Mouse (Mus musculus): ENCODE data around the gene Gnat1. TPM values are rescaled to one million over a fixed set of nuclear protein-coding genes. Genes with fewer than 3 reads are reported as not detected.

Gnat1 gene
- polyA plus RNA-seq (2015; fragmentation: Nextera tagmentation; extraction: Ambion mirVana) = 0.82 and 1.9 TPM in 2 replicates

- H3K36me3 ChIP-seq = peaks cover 6% of the 10 kb centered on the region; the same call in 1 of the 2 replicates
- no peaks in the 10 kb centered on the region for H3K9me3 ChIP-seq
- WGBS = 30% methylated on average over 5 of the region's 5 CpGs
- H3K4me1 ChIP-seq (replicated peaks) = peaks cover 12% of the 10 kb centered on the region
- no peak within 1 kb of the TSS for H3K4me2 ChIP-seq (replicated peaks)
- H3K27ac ChIP-seq = no peak within 1 kb of the TSS
- no peak for ATAC-seq
- no peak within 1 kb of the TSS for H3K9ac ChIP-seq
- no peak within 1 kb of the TSS for H3K4me3 ChIP-seq (replicated peaks)
- H3K27me3 ChIP-seq (replicated peaks) = peaks cover 30% of the 10 kb centered on the region
These were observed at the start of gene Gnat1 for GRCm38 (mm10) chr9:107679501-107679900. Gene Gnat1, minus strand, starts transcription at chr9:107679712.

DNA sequence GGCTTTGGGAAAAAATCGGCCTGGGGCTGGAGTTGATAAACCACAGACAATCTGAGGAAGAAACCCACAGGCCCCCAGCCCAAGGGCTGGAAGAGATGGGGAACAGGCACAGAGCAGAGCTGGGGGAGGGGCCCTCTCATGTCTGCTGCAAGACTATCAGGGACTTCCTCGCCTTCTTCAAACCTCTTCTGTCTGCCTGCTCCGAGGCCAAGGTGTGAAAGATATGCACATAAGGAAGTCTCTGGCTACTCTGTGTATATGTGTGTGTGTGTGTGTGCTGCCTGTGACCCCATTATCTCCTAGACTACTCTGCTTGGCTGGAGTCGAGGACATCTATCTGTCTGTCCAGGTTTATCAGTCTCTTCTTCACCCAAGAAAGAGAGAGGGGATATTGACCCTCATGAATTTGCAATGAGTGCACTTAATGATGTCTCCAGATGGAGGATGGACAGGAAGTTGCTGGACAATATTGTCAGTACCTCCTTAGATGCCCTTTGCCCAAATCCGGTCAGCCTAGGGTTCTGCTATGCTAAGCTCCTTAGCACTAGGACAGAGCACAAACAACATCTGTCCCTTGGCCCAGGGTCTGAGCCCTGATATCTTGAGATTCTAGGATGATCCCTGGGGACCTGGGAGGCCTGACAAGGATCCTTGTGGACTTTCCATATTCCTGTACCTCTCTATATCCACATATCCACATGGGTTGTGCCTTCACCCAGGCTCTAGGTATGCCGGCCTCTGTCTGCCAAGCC is 49.6 kb upstream of the Gnat1 start:
- H3K27me3 ChIP-seq (replicated peaks) = no peaks in the 10 kb centered on the region
- H3K27ac ChIP-seq = no peak overlapping the region
- no peaks in the 10 kb centered on the region for H3K9me3 ChIP-seq
- no peak for ATAC-seq
- no peak overlapping the region for H3K4me3 ChIP-seq (replicated peaks)
- no peak overlapping the region for H3K9ac ChIP-seq
- H3K36me3 ChIP-seq = no peaks in the 10 kb centered on the region
- peaks cover 20% of the 10 kb centered on the region for H3K4me1 ChIP-seq (replicated peaks)
- H3K4me2 ChIP-seq (replicated peaks) = no peak overlapping the region
- 57% methylated on average over 6 of the region's 6 CpGs for WGBS

DNA sequence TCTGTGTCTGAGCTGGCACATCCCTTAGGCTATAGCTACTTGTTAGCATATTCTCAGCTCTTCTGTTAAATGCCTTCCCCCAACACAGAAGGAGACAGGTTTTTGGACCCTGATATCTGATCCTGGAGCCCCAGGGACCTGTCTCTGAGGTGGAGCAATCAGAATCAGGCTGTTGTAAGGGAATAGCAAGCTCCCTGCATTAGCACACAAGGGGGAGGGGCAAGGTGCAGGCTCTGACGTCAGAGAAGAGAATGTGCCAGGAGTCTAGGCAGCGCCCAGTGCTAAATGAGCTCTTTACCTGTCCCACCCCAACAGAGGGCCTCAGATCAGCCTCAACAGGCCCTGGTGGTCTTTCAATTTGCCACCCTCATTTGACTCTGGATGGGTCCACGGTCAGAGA is 47.5 kb upstream of the Gnat1 start:
- ATAC-seq = no peak
- Histone ChIP-seq H3K9me3 (no peaks in the 10 kb centered on the region), H3K36me3 (no peaks in the 10 kb centered on the region), H3K4me1 (replicated peaks) (peaks cover 38% of the 10 kb centered on the region), H3K9ac (no peak overlapping the region), H3K27ac (no peak overlapping the region), H3K4me3 (replicated peaks) (no peak overlapping the region), H3K27me3 (replicated peaks) (no peaks in the 10 kb centered on the region), H3K4me2 (replicated peaks) (no peak overlapping the region)
- WGBS = 53% methylated on average over 3 of the region's 3 CpGs

DNA sequence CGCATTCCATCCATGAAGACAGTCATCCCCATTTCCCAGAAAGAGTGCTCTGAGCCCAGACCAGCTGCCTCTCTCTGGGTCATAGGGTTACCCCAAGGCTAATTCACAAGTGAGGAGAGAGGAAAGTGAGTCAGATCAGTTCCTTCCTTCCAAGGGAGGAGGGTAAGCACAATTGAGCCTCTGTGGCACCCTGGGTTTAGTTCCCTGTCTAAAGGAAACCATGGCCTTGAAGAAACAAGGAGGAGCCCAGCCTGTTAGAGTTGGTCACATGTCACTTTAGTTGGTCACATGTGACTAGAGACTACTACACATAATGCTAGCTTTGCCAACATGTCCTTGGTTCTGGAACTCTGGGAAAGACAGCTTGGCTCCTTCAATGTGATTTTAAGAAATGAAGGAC is 45.3 kb upstream of the Gnat1 start:
- 84% methylated on average over 1 of the region's 1 CpGs for WGBS
- no peaks in the 10 kb centered on the region for H3K9me3 ChIP-seq
- ATAC-seq = no peak
- no peak overlapping the region for H3K4me2 ChIP-seq (replicated peaks)
- H3K27ac ChIP-seq = peak overlapping the region; percentile 19; the same call in 1 of the 2 replicates
- H3K27me3 ChIP-seq (replicated peaks) = no peaks in the 10 kb centered on the region
- H3K36me3 ChIP-seq = no peaks in the 10 kb centered on the region
- no peak overlapping the region for H3K9ac ChIP-seq
- no peak overlapping the region for H3K4me3 ChIP-seq (replicated peaks)
- peaks cover 38% of the 10 kb centered on the region for H3K4me1 ChIP-seq (replicated peaks)

DNA sequence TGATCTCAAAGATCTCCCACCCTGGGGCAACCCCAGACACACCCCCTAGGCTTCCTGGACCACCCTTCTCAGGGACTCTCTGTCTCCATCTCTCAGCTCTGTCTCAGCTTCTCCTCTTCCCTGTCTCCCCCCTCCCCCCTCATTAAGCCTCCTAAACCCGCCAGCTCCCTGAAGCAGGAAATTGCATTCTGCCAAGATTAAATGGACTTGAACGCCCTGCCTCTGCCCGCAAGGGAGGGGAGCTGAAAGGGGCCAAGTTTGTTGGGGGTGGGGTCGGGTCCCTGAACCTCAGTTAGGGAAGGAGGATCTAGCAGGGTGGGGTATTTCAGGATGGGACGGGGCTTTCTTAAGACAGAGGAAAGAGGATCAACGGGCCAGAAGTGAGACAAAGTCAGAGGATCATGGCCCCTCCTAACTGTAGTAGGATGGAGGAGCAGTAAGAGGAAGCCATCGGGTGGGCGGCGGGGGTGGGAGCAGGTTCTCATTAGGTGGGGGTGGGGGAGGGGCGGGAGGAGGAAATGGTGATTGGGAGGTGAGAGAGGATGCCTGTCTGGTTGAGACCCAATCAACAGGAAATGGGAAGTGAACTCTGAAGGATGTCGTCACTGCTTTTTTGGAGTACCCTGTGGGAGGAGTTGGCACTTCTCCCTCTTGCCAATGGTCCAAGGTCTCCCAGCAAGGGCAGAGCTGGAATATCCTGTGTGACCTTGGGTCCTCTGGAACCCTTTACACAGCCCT is 44.5 kb upstream of the Gnat1 start:
- Histone ChIP-seq H3K36me3 (no peaks in the 10 kb centered on the region), H3K4me1 (replicated peaks) (peaks cover 37% of the 10 kb centered on the region), H3K9me3 (no peaks in the 10 kb centered on the region), H3K27me3 (replicated peaks) (no peaks in the 10 kb centered on the region), H3K9ac (no peak overlapping the region), H3K4me2 (replicated peaks) (peak overlapping the region; percentile 40), H3K4me3 (replicated peaks) (no peak overlapping the region), H3K27ac (0 out of 2 replicates have a peak overlapping the region, but pooled peaks have one; percentile 19)
- peak; percentile 65 for ATAC-seq
- 7% methylated on average over 11 of the region's 11 CpGs for whole genome bisulfite sequencing

GRCm38 (mm10) chr9:107723292-107723691 is 43.8 kb upstream of the Gnat1 start:
- 26% methylated on average over 6 of the region's 6 CpGs for WGBS
- H3K4me3 ChIP-seq (replicated peaks) = no peak overlapping the region
- H3K27ac ChIP-seq = 0 out of 2 replicates have a peak overlapping the region, but pooled peaks have one; percentile 3
- H3K9me3 ChIP-seq = no peaks in the 10 kb centered on the region
- no peaks in the 10 kb centered on the region for H3K36me3 ChIP-seq
- H3K27me3 ChIP-seq (replicated peaks) = no peaks in the 10 kb centered on the region
- H3K4me1 ChIP-seq (replicated peaks) = peaks cover 34% of the 10 kb centered on the region
- H3K4me2 ChIP-seq (replicated peaks) = peak overlapping the region; percentile 40
- no peak overlapping the region for H3K9ac ChIP-seq
- peak; percentile 56 for ATAC-seq

GRCm38 (mm10) chr9:107718781-107719540 is 39.4 kb upstream of the Gnat1 start:
- H3K9ac ChIP-seq = no peak overlapping the region
- H3K36me3 ChIP-seq = no peaks in the 10 kb centered on the region
- no peak for ATAC-seq
- H3K4me3 ChIP-seq (replicated peaks) = no peak overlapping the region
- H3K9me3 ChIP-seq = no peaks in the 10 kb centered on the region
- H3K27me3 ChIP-seq (replicated peaks) = no peaks in the 10 kb centered on the region
- no peak overlapping the region for H3K4me2 ChIP-seq (replicated peaks)
- no peak overlapping the region for H3K27ac ChIP-seq
- WGBS = 77% methylated on average over 10 of the region's 10 CpGs
- peaks cover 42% of the 10 kb centered on the region for H3K4me1 ChIP-seq (replicated peaks)

DNA sequence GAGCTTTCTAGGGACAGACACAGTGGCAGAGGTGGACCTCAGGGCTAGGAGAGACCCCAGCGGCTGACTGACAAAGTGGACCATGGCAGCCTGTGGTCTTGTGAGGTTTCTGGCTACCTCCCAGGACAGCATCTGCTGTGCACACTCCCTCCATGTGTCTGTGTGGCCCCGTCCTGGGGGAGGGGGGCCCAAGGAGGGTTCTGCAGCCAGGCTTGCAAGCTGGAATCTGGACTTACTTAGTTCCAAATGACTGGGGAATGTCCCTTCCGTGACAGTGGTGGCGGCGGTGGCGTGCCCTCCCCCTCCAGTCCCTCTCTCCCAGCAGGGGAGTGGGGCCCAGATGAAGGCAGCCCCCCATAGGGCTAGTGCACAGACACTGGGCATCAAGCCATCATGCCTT is 37.4 kb upstream of the Gnat1 start:
- no peak; the same call in 1 of the 2 replicates for ATAC-seq
- H3K36me3 ChIP-seq = no peaks in the 10 kb centered on the region
- no peaks in the 10 kb centered on the region for H3K27me3 ChIP-seq (replicated peaks)
- peaks cover 26% of the 10 kb centered on the region for H3K4me1 ChIP-seq (replicated peaks)
- no peaks in the 10 kb centered on the region for H3K9me3 ChIP-seq
- H3K4me3 ChIP-seq (replicated peaks) = no peak overlapping the region
- 0 out of 2 replicates have a peak overlapping the region, but pooled peaks have one; percentile 8 for H3K9ac ChIP-seq
- H3K4me2 ChIP-seq (replicated peaks) = no peak overlapping the region
- H3K27ac ChIP-seq = peak overlapping the region; percentile 42; the same call in 1 of the 2 replicates
- 31% methylated on average over 6 of the region's 6 CpGs for WGBS

- H3K27ac ChIP-seq = no peak overlapping the region
- H3K4me3 ChIP-seq (replicated peaks) = no peak overlapping the region
- H3K4me1 ChIP-seq (replicated peaks) = peaks cover 26% of the 10 kb centered on the region
- no peaks in the 10 kb centered on the region for H3K27me3 ChIP-seq (replicated peaks)
- H3K9me3 ChIP-seq = no peaks in the 10 kb centered on the region
- WGBS = 89% methylated on average over 2 of the region's 2 CpGs
- no peak overlapping the region for H3K9ac ChIP-seq
- no peak for ATAC-seq
- no peaks in the 10 kb centered on the region for H3K36me3 ChIP-seq
- H3K4me2 ChIP-seq (replicated peaks) = no peak overlapping the region
These were observed 36.1 kb upstream of the Gnat1 start for GRCm38 (mm10) chr9:107715632-107716031.

- H3K36me3 ChIP-seq = no peaks in the 10 kb centered on the region
- H3K4me1 ChIP-seq (replicated peaks) = peaks cover 31% of the 10 kb centered on the region
- peak; percentile 19; the same call in 1 of the 2 replicates for ATAC-seq
- WGBS = 14% methylated on average over 12 of the region's 12 CpGs
- H3K9ac ChIP-seq = no peak overlapping the region
- no peaks in the 10 kb centered on the region for H3K27me3 ChIP-seq (replicated peaks)
- peak overlapping the region; percentile 30 for H3K4me2 ChIP-seq (replicated peaks)
- H3K9me3 ChIP-seq = no peaks in the 10 kb centered on the region
- no peak overlapping the region for H3K4me3 ChIP-seq (replicated peaks)
- peak overlapping the region; percentile 29 for H3K27ac ChIP-seq
These were observed 34.9 kb upstream of the Gnat1 start for GRCm38 (mm10) chr9:107714221-107714952.

DNA sequence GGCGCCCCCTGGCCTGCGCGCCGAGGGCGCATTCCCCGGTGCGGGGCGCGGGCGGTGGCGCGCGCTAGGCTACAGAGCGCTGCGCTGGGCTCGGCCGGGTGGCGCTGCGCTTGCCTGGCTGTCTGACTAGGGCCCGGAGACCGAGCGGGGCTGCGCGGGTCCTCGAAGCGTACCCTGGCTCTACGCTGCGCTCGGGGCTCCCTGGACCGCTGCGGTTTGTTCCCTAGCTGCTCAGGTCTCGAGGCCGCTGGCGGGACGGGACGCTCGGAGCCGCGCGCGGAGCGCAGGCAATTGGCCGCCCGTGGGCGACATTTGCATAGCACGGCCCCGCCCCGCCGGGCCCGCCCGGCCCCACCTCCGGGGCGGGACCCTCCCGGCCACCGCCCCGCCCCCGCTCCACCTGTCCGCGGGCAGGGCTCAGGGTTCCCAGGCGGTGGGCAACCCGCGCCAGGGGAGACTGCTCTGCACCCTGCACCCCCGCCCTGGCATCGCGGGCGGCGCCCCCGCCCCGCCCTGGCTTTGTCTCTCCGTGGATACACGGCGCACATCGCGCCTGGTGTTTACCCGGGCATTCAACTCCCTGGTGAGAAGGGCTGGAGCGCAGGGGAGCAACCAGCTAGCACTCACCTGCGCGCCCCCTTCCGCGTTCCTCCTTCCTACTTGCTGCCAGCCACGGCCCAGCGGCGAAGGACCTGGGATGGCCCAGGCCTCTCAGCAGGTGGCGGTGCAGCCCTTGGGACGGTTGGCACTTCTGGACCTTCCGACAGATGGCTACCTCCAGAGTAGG is 30.4 kb upstream of the Gnat1 start, which contains the start of gene Sema3f:
Gene Sema3f (minus strand): TSS at position 779 of the 787 bp plus-strand sequence.
- Histone ChIP-seq H3K4me2 (replicated peaks) (peak within 1 kb of the TSS; percentile 96), H3K9ac (peak within 1 kb of the TSS; percentile 84), H3K4me1 (replicated peaks) (peaks cover 48% of the 10 kb centered on the region), H3K27ac (peak within 1 kb of the TSS; percentile 88), H3K27me3 (replicated peaks) (no peaks in the 10 kb centered on the region), H3K4me3 (replicated peaks) (peak within 1 kb of the TSS; percentile 74), H3K9me3 (no peaks in the 10 kb centered on the region), H3K36me3 (0 out of 2 replicates have a peak, but pooled peaks cover 4% of the 10 kb centered on the region)
- ATAC-seq = peak; percentile 90
- 1% methylated on average over 73 of the region's 86 CpGs for WGBS
